Mouse (Mus musculus): ENCODE measurements around the gene Gm12800.
"Not testable (repeated sequence)": the region's sequence is repeated elsewhere in the genome, so short reads cannot be mapped to it uniquely, and the experiment has no call there.

Gm12800 gene

DNA sequence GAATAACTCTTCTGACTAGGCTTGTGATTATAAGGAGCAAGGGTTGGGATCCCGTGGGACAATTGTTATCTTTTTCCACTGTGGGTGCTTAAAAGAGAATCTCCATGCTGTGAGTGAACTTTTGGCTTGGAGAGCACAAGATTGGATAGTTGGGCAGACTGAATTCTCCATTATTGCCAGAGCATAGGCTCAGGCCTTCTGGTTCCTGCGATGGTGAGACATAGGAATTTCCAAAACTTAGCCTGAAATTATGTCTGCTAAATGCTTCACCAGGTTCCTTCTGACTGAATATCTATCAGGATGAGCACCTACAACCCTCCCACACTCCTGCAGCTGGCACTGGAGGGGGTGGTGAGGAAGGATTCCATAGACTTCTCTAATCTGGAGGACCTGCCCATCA is at the start of gene Gm12800:
Gene Gm12800, plus strand, starts transcription at position 301 of the 400 bp plus-strand sequence.
- DNase-seq (ENCODE audit: low spot score) = not testable (repeated sequence)

DNA sequence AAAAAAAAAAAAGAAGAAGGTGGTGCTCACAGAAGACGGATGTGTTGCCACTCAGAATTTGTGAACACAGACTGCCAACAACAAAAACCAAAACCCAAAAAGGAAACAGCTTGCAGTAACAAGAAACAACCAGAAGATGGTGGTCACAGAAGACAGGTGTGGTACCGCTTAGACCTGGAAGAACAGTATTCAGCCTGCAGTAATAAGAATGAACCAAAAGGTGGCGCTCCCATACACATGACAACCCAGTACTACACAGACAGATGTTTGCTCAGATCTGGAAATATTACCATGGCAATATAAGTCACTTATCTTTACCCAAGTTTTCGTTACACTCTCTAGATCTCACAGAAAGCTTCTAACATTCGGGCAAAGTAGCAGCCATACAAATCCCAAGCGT is 48.0 kb upstream of the Gm12800 start:
- DNase-seq (ENCODE audit: low spot score) = peak; percentile 57

DNA sequence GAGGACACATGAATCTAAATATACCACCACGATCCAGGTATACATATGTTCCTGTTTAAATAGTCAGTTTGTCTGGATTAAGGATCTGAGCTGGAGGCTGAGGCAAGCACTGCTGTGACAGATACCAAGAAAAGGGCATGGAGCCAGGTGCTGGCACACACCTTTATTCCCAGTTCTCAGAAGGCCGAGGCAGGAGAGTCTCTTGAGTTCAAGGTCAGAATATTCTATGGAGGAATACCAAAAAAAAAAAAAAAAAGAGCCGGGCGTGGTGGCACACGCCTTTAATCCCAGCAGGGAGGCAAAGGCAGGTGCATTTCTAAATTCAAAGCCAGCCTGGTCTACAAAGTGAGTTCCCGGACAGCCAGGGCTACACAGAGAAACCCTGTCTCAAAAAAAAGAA is 46.6 kb upstream of the Gm12800 start:
- no peak for DNase-seq (ENCODE audit: low spot score)

DNA sequence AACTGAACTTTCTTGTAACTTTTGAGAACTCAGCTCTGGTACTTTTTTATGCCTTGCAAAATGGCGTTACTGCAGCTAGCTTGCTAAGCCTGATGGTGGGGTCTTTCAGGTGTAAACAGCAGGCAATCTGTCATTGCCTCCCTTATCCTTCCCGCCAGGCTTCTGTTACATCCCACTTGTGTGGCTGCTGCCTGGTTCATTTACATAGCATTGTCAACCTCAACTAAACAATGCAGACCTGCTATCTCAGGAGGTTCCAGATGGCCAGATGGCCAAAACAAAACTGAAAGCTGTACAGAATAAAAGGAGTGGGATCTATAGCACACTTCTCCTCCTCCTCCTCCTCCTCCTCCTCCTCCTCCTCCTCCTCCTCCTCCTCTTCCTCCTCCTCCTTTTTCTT is 36.9 kb upstream of the Gm12800 start:
- not testable (repeated sequence) for DNase-seq (ENCODE audit: low spot score)

DNA sequence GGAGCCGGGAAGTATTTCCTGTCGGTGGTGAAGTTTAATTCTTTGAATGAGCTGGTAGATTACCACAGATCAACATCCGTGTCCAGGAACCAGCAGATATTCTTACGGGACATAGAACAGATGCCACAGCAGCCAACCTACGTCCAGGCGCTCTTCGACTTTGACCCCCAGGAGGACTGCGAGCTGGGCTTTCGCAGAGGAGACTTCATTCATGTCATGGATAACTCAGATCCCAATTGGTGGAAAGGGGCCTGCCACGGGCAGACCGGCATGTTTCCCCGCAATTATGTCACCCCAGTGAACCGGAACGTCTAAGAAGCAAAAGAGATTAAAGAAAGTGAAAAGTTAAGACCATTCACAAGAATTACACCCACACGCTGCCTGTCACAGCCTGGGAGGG is 33.2 kb upstream of the Gm12800 start:
- DNase-seq (ENCODE audit: low spot score) = not testable (repeated sequence)

DNA sequence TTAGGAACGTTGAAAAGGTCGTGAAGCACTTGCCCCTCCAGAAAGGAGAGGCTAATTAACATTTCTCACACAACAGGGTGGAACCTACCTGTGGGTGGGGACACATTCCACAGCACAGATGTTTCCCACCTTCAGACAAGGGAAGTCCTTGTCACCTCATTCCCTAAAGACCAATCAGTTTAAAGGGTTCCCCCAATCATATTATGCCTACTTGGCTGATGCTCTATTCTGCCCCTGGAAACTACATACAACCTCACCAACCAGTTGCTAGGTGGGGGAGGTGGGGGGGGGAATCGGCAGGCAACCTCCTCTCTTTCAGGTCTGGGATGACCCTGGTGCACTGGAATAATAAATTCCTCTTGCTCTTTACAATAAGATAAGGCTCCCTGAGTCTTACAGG is 25.3 kb upstream of the Gm12800 start:
- no peak for DNase-seq (ENCODE audit: low spot score)

DNA sequence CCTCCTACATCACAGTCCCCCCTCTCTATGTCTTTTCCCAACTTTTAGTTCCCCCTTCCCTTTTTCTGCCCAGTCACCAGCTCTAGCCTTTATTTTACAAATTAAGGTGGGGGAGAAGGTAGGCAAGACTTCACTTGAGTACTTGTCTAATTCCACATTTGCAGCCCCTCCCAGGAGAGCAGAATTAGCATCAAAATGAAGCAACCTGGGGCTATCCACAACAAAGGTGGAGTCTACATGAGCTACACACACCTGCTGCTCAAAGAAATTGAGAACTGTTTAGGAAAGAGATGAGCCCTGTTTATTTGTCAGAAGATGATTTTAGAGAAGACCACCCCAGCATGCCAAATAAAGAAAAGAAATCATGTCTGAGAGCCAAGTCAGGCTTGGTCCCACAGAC is 19.5 kb upstream of the Gm12800 start:
- DNase-seq (ENCODE audit: low spot score) = no peak

DNA sequence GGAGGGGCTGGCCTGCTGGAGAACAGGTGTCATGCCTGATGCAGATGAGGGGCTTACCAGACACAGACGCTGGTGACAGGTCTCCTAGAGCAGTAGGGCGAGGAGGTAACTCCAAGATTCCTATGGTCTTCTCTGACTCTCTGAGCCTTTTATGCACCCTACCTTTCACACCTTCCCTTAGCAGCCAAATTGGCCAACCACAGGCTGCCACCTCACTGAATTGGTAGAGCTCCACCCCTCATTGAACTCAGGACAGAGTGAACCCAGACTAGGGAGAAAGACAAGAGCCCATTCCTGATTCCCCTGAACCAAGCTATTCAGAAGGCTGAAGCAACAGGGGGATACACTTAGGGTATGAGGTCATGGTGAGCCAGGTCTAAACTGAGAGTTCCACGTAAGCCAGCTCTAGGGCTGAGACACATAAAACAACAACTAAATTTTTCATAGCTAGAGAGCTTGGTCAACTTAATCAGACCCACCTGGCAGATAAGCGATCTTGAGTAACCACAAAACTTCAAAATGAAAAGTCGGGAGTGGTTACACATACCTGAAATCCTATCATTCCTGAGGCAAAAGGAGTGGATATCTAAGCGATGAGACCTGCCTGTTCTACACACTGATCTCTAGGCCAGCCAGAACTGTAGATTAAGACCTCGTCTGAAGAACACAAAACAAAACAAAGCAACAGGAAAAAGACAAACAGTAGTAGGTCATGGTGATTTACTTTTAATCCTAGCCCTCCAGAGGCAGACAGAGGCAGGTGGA is 15.1 kb upstream of the Gm12800 start, which contains the start of gene C130073F10Rik:
Gene C130073F10Rik, minus strand, starts transcription at position 134 of the 765 bp plus-strand sequence.
- no peak for DNase-seq (ENCODE audit: low spot score)

DNA sequence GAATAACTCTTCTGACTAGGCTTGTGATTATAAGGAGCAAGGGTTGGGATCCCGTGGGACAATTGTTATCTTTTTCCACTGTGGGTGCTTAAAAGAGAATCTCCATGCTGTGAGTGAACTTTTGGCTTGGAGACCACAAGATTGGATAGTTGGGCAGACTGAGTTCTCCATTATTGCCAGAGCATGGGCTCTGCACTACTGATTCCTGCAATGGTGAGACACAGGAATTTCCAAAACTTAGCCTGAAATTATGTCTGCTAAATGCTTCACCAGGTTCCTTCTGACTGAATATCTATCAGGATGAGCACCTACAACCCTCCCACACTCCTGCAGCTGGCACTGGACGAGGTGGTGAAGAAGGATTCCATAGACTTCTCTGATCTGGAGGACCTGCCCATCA is 31.2 kb downstream of the Gm12800 start, which contains the start of gene Gm12794:
Gene Gm12794, plus strand, starts transcription at position 301 of the 400 bp plus-strand sequence.
- DNase-seq (ENCODE audit: low spot score) = not testable (repeated sequence)
